Mouse (Mus musculus) gonadal fat pad, adult 2 months (tissue): ENCODE results near the gene Cd320. TPM values are rescaled to one million over a fixed set of nuclear protein-coding genes. Genes with fewer than 3 reads are reported as not detected.
"Not testable (repeated sequence)": the region's sequence is repeated elsewhere in the genome, so short reads cannot be mapped to it uniquely, and the experiment has no call there.

ENCODE experiments used
- DNase-seq: peaks from one replicate; pipeline ENCODE4 v3.0.0-alpha.2; 2012; ENCODE audit warnings: low read depth
- polyA plus RNA-seq: library from polyadenylated mRNA; depleted of rRNA; stranded (reverse); fragments of >200 nt; gene quantifications from 2 replicates; pipeline ENCODE4 v1.2.3, GENCODE M21; 2012; rRNA removed

The Cd320 gene
- polyA plus RNA-seq, 1 experiment, result 143 TPM

DNA sequence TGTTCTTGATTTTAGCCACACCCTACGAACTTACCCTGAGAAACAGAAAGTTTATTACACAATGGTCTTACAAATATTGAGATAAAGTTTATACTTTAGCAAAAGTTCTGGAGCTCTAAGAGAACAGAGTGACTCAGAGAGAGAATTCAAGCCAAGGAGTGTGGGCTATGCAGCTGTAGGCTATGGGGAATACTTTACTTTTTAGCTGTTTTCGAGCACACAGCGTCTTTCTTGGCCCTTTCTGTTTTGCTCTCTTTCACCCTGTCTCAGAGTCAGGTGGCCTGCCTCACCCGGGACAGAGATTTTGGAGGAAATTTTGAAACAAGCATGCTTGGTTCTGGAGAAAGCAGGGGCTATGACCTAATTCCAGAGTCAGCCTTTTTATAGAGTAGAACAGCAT is 55.3 kb downstream of the Cd320 start:
- DNase-seq, result not testable (repeated sequence)

Other genes starting within 250 kb of the Cd320 start
- 57.6 and 65.0 TPM in 2 replicates for gene Zfp414, start 214.0 kb upstream of the Cd320 start, polyA plus RNA-seq
- gene Pram1, start 205.0 kb upstream of the Cd320 start, polyA plus RNA-seq, result 0.60 and 0.97 TPM in 2 replicates
- gene Hnrnpm, start 156.2 kb upstream of the Cd320 start, polyA plus RNA-seq, result 57.0 and 61.5 TPM in 2 replicates
- gene March2, start 124.4 kb upstream of the Cd320 start, polyA plus RNA-seq, result 93.7 and 135 TPM in 2 replicates
- gene Rab11b, start 82.6 kb upstream of the Cd320 start, polyA plus RNA-seq, result 288 and 307 TPM in 2 replicates
- gene Angptl4, start 61.3 kb upstream of the Cd320 start, polyA plus RNA-seq, result 171 and 402 TPM in 2 replicates
- 106 and 146 TPM in 2 replicates for gene Kank3, start 32.6 kb upstream of the Cd320 start, polyA plus RNA-seq
- 823 and 990 TPM in 2 replicates for gene Rps28, start 18.5 kb upstream of the Cd320 start, polyA plus RNA-seq
- gene Ndufa7, start 18.5 kb upstream of the Cd320 start, polyA plus RNA-seq, result 564 and 606 TPM in 2 replicates
- not detected in 2 replicates for gene Gm7029, start 30.7 kb downstream of the Cd320 start, polyA plus RNA-seq
- 2.4 TPM in 2 replicates for gene Kifc1, start 47.6 kb downstream of the Cd320 start, polyA plus RNA-seq
- gene Platr17, start 62.0 kb downstream of the Cd320 start, polyA plus RNA-seq, result not detected in 2 replicates
- gene Daxx, start 66.3 kb downstream of the Cd320 start, polyA plus RNA-seq, result 36.7 and 45.8 TPM in 2 replicates
- gene Tapbp, start 72.8 kb downstream of the Cd320 start, polyA plus RNA-seq, result 148 and 171 TPM in 2 replicates
- gene Zbtb22, start 72.8 kb downstream of the Cd320 start, polyA plus RNA-seq, result 46.7 and 60.7 TPM in 2 replicates
- 117 and 144 TPM in 2 replicates for gene Rgl2, start 86.5 kb downstream of the Cd320 start, polyA plus RNA-seq
- gene Pfdn6, start 97.3 kb downstream of the Cd320 start, polyA plus RNA-seq, result 24.1 and 37.0 TPM in 2 replicates
- gene Wdr46, start 97.6 kb downstream of the Cd320 start, polyA plus RNA-seq, result 14.9 and 18.1 TPM in 2 replicates
- gene B3galt4, start 108.4 kb downstream of the Cd320 start, polyA plus RNA-seq, result 8.1 and 8.7 TPM in 2 replicates
- 54.5 and 62.2 TPM in 2 replicates for gene Vps52, start 112.7 kb downstream of the Cd320 start, polyA plus RNA-seq
- 683 and 816 TPM in 2 replicates for gene Rps18, start 112.9 kb downstream of the Cd320 start, polyA plus RNA-seq
- 2,228 and 2,761 TPM in 2 replicates for gene H2-K1, start 157.3 kb downstream of the Cd320 start, polyA plus RNA-seq
- 29.4 and 29.6 TPM in 2 replicates for gene Ring1, start 181.6 kb downstream of the Cd320 start, polyA plus RNA-seq
- 75.6 and 95.1 TPM in 2 replicates for gene H2-Ke6, start 185.0 kb downstream of the Cd320 start, polyA plus RNA-seq
- 207 and 240 TPM in 2 replicates for gene Slc39a7, start 188.6 kb downstream of the Cd320 start, polyA plus RNA-seq
- 51.3 and 53.0 TPM in 2 replicates for gene Rxrb, start 188.7 kb downstream of the Cd320 start, polyA plus RNA-seq
- 0.69 and 1.0 TPM in 2 replicates for gene Col11a2, start 196.3 kb downstream of the Cd320 start, polyA plus RNA-seq
- gene H2-Oa, start 249.2 kb downstream of the Cd320 start, polyA plus RNA-seq, result 2.1 and 2.5 TPM in 2 replicates